Mouse (Mus musculus): ENCODE results near the gene Daam1.

GRCm38 (mm10) chr12:71901211-71901610 lies 70.3 kb downstream of the Daam1 start:
- TF ChIP-seq CTCF (IDR thresholded peaks at IDR 0.05) (no peak), EP300 (IDR thresholded peaks at IDR 0.05) (no peak)

Measured in lung, postnatal 0 days (tissue).